Mouse (Mus musculus) forebrain, embryonic 10.5 days (tissue): Measurements from ENCODE around the gene Ak8. TPM values are rescaled to one million over a fixed set of nuclear protein-coding genes. Genes with fewer than 3 reads are reported as not detected.

Source experiments
- DNase-seq: peaks from one replicate; pipeline ENCODE4 v3.0.0-alpha.2; 2017; ENCODE audit warnings: low spot score; ENCODE audit errors: extremely low spot score
- H3K27ac ChIP-seq: fragments of 300-500 bp; sonication (generic); 2 replicates; pipeline ENCODE4 v1.5.1; 2016; ENCODE audit warnings: mild to moderate bottlenecking
- H3K27me3 ChIP-seq: fragments of 300-500 bp; sonication (generic); 2 replicates; pipeline ENCODE4 v1.6.1; 2016; ENCODE audit warnings: mild to moderate bottlenecking; ENCODE audit not compliant: poor library complexity, severe bottlenecking
- H3K36me3 ChIP-seq: fragments of 300-500 bp; sonication (generic); replicated peaks from 2 replicates; pipeline ENCODE4 v1.6.1; 2016; ENCODE audit warnings: mild to moderate bottlenecking, moderate library complexity
- H3K4me1 ChIP-seq: fragments of 300-500 bp; sonication (generic); 2 replicates; pipeline ENCODE4 v1.6.1; 2016
- H3K4me3 ChIP-seq: fragments of 300-500 bp; sonication (generic); 2 replicates; pipeline ENCODE4 v1.5.1; 2016; ENCODE audit warnings: mild to moderate bottlenecking, moderate library complexity
- H3K9me3 ChIP-seq: fragments of 300-500 bp; sonication (generic); 2 replicates; pipeline ENCODE4 v1.6.1; 2016; ENCODE audit warnings: mild to moderate bottlenecking, moderate library complexity
- WGBS: fragments of 180-500 bp; shearing (Covaris S2); methylation state at CpG from one replicate; pipeline ENCODE4 v1.1.7; 2016; 5-methylcytosine and 5-hydroxymethylcytosine counted together
- polyA plus RNA-seq: library from polyadenylated mRNA; unstranded; fragments of >200 nt; fragmentation: Nextera tagmentation; extraction: Ambion mirVana; gene quantifications from 2 replicates; pipeline ENCODE4 v1.2.1, GENCODE M21; 2016

Gene Ak8
- polyA plus RNA-seq, 1 experiment from 2014 or later, result 0.69 TPM

DNA sequence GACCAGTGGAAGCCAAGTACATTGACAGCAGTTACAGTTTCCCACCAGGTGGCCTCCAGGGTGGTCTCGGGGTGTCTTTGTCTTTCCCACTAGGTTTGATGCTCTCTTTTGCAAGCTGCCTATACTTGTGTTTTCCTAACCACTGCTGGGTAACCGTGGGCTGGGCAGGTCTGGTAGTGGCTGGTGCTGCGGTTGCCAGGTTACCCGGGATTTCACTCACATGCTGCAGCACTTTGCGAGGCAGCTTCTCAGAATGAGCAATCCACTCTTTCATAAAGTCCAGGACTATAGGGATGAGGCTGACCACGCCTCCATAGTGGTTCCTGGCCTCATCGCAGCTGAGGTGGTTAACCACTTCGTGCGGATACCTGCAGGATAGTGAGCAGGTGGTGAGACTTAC is 7.3 kb upstream of the Ak8 start:
- H3K4me1 ChIP-seq, result peaks cover 8% of the 10 kb centered on the region

DNA sequence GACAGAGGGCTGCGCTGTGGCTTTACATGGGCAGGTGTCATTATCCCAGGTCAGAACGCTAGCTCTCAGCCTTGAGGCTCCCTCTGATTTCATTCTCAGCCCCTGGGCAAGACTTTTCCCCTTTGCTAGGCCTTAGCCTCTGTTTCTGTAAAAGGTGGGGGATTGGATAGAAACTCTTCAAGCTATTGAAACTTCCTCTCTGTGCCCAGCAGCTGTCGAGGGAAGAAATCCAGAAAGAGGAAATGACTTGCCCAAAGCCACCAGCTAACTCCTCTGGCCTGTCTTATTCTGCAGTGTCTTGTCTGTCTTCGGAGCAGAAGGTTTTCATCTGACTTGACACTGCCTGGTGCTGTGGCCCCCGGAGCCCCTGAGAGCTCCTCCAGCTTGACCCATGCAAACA is 1.4 kb upstream of the Ak8 start:
- H3K36me3 ChIP-seq, result no peaks in the 10 kb centered on the region
- 57% methylated on average over 5 of the region's 5 CpGs for WGBS
- H3K27ac ChIP-seq, result peak overlapping the region; percentile 84; the same call in 1 of the 2 replicates
- peak overlapping the region; percentile 67 for H3K4me3 ChIP-seq
- H3K4me1 ChIP-seq, result peaks cover 44% of the 10 kb centered on the region
- H3K9me3 ChIP-seq, result no peaks in the 10 kb centered on the region
- DNase-seq, result no peak
- H3K27me3 ChIP-seq, result peaks cover 29% of the 10 kb centered on the region

More for the DNA sequence above, 7.3 kb upstream of the Ak8 start:
- DNase-seq, result no peak
- 81% methylated on average over 9 of the region's 9 CpGs for WGBS
- Histone ChIP-seq H3K27ac (no peak overlapping the region), H3K27me3 (peaks cover 11% of the 10 kb centered on the region; the same call in 1 of the 2 replicates), H3K36me3 (peaks cover 9% of the 10 kb centered on the region), H3K4me3 (no peak overlapping the region), H3K9me3 (no peaks in the 10 kb centered on the region)

DNA sequence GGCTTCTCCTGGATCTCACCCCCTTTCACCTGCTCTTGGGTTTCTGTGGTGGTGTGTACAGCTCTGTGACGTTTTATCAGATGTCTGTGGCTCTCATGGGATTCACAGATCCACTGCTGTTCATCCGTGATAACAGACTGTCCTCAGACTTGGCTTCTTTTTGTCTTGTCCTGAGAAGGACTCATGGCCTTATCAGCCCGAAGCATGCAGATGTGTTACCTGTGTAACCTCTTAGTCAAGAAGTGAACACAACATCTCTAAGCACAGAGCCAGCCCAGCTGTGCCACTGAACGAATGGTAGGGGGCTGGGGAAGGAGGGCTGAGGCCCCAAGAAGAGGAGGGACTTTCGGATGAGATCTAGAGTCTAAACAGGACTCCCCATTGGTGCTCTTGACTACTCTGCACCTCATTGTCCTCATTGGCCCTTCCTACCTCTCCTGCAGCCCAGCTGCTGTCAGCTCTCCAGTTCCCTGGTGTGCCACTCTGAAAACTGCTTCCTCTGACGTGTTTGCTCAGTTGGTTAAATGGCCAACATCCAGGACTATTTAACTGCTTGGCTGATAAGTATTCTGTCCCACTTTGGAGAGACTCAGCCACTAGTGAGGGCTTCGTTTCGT is 1.8 kb downstream of the Ak8 start:
- Histone ChIP-seq H3K36me3 (no peaks in the 10 kb centered on the region), H3K9me3 (no peaks in the 10 kb centered on the region), H3K4me3 (no peak overlapping the region), H3K27ac (peak overlapping the region; percentile 27; the same call in 1 of the 2 replicates), H3K4me1 (peaks cover 44% of the 10 kb centered on the region), H3K27me3 (peaks cover 17% of the 10 kb centered on the region)
- WGBS, result 74% methylated on average over 8 of the region's 8 CpGs
- no peak for DNase-seq

DNA sequence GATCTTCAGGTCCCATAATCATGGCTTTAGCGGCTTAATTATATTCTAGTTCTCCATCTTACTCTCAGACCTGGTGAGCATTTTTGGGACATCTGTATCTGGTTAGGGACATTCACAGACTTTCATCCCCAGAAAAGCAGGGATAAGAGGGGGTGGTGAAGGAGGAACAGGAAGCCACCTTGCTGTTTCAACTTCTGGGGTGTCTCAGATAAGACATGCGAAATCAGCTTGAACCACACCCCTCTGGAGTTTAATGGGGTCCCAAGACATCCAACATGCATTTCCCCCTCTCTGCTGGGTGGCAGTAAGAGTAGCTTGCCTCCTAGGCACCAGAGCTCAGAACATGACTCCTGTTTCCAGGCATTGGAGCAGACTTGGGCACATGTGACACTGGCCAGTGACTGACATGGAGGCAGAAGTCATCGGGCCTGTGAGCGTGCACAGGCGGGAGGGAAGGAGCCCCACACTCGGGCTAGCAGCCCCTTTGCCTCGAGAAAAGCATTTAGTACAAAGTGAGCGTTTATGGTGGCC is 6.2 kb downstream of the Ak8 start:
- Histone ChIP-seq H3K4me1 (peaks cover 18% of the 10 kb centered on the region), H3K9me3 (no peaks in the 10 kb centered on the region), H3K27ac (no peak overlapping the region), H3K4me3 (no peak overlapping the region), H3K27me3 (peaks cover 6% of the 10 kb centered on the region; the same call in 1 of the 2 replicates), H3K36me3 (no peaks in the 10 kb centered on the region)
- no peak for DNase-seq
- WGBS, result 81% methylated on average over 8 of the region's 8 CpGs

DNA sequence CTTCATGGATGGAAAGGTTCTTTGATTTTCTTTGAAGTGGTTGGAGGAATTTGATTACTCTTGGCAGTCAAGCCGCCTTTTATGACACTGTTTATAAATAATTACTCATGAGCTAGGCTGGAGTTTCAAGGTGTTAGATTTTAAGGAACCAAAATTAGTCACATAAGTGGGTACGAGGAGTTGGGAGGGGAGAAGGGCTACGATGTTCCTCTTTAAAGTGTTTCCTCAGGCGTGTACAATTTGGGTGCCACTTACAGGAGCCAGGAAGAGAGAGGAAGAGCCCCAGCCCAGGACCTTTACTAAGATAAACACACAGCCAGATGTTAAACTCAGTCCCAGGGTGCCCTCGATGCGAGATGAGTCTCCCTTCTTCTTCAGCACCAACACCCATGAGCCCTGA is 6.8 kb downstream of the Ak8 start:
- WGBS, result 80% methylated on average over 6 of the region's 6 CpGs

DNA sequence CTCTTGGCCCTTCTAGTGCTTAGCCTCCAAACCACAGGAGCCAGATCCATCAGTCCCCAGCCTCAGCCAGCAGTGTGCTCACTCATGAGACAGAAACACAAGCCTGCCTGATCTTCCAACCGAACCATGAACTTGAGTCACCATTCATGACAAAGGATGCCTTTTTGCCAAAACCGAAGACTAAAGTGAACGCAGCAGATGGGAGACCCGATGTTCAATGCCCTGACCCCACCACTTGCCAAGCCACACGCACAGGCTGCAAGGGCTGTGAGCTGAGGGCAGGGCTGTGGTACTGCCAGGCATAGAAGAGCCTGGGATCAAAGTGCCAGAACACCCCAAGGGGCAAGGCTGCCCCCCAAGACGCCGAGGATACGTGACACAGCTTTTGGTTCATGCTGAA is 13.1 kb downstream of the Ak8 start:
- Histone ChIP-seq H3K9me3 (no peaks in the 10 kb centered on the region), H3K4me3 (no peak overlapping the region), H3K36me3 (no peaks in the 10 kb centered on the region), H3K27ac (0 out of 2 replicates have a peak overlapping the region, but pooled peaks have one; percentile 31), H3K4me1 (peaks cover 15% of the 10 kb centered on the region), H3K27me3 (peaks cover 8% of the 10 kb centered on the region; the same call in 1 of the 2 replicates)
- DNase-seq, result no peak
- 88% methylated on average over 8 of the region's 8 CpGs for WGBS

More for the DNA sequence above, 6.8 kb downstream of the Ak8 start:
- H3K9me3 ChIP-seq, result no peaks in the 10 kb centered on the region
- H3K4me3 ChIP-seq, result no peak overlapping the region
- no peaks in the 10 kb centered on the region for H3K36me3 ChIP-seq
- no peak for DNase-seq
- H3K4me1 ChIP-seq, result peaks cover 18% of the 10 kb centered on the region
- peaks cover 6% of the 10 kb centered on the region; the same call in 1 of the 2 replicates for H3K27me3 ChIP-seq
- H3K27ac ChIP-seq, result no peak overlapping the region

DNA sequence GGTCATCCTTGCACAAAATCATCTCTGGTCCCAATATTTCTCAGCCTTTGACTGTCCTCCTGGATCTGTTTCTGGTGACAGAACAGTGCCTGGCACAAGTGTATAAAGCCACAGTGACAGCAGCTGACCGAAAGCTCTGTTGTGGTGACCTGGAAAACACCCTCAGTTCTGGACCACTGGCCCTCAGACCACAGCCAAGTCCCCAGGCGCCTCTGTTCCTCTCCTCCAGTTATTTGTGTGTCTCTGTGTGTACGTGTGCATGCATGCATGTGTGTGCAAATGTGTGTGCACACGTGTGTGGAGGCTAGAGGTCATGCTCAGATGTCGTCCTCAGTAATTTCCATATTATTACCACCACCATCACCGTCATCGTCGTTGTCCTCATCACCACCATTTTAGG is 22.5 kb downstream of the Ak8 start:
- H3K9me3 ChIP-seq, result no peaks in the 10 kb centered on the region
- 94% methylated on average over 8 of the region's 8 CpGs for WGBS
- no peak for DNase-seq
- no peaks in the 10 kb centered on the region for H3K36me3 ChIP-seq
- H3K4me3 ChIP-seq, result no peak overlapping the region
- H3K27me3 ChIP-seq, result peaks cover 19% of the 10 kb centered on the region
- H3K4me1 ChIP-seq, result peaks cover 21% of the 10 kb centered on the region
- no peak overlapping the region for H3K27ac ChIP-seq

DNA sequence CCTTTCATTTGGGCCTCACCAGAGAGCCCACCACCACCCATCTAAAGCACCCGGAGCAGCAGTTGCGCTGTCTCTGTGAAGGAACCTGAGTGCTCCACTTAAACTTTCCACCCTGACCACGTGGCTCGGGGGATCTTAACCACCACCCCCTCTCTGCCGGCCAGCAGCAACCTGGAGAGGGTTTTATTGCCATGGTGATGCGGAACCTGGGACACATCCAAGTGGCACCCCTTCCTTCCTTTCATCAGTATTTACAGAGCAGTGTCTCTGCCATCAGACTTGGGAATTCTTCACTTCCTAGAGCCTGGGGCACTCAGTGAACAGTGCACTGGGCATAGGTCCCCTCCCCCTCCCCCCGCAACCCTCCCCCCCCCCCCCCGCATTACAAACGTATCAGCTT is 23.9 kb downstream of the Ak8 start:
- H3K36me3 ChIP-seq, result no peaks in the 10 kb centered on the region

DNA sequence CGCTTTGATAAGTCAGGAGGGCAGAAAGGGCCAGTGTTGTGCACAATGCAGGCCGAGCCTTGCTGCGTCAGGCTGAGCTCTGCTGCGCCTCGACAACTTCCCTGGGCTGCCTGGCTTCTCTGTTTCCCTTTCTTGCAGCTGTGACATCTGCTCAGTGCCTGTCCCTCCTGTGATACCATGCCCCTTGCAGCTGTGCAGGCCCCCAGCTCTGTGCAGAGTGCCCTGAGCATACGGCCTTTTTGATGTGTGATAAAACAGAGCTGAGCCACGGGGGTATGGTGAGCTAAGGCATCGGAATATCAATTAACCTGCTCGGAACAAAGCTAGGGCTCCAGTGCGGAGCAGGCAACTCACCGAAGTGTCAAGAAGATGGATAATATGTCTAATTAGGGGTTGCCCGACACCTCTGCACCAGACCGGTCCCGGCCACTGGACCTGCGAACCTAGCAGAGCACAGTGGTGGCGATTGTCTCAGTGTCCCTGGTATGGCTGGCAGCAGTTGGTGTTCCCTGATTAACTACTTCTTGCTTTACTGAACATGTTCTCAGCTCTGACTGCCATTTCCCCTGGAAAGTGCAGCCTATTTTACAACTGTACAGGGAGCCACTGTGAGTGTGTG is 27.9 kb downstream of the Ak8 start:
- peak; percentile 26 for DNase-seq
- H3K27ac ChIP-seq, result peak overlapping the region; percentile 67

More for the DNA sequence above, 23.9 kb downstream of the Ak8 start:
- 71% methylated on average over 9 of the region's 9 CpGs for WGBS
- Histone ChIP-seq H3K4me3 (no peak overlapping the region), H3K27ac (no peak overlapping the region), H3K27me3 (peaks cover 32% of the 10 kb centered on the region), H3K4me1 (peaks cover 32% of the 10 kb centered on the region), H3K9me3 (no peaks in the 10 kb centered on the region)
- DNase-seq, result no peak

DNA sequence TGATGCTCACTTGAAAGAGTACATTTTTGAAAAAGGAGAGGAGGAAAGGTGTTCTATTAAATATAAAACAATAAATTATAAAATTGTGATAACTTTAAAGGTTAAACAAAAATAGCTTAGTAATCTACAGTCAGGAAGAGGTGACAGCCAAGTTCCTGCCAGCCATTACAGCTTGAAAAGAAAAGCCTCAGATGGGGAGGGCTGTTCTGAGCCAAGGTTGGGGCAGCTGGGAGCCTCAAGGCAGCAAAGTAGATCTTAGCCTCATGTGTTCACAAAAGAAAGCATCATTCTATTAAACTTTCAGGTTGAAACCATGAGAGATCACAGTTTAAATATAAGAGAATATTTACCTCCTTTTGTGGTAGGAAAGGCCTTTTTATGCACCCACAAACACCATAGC is 30.7 kb downstream of the Ak8 start:
- H3K9me3 ChIP-seq, result no peaks in the 10 kb centered on the region
- no peak for DNase-seq
- peaks cover 27% of the 10 kb centered on the region for H3K27me3 ChIP-seq
- no peaks in the 10 kb centered on the region for H3K36me3 ChIP-seq
- no peak overlapping the region for H3K27ac ChIP-seq
- H3K4me1 ChIP-seq, result peaks cover 25% of the 10 kb centered on the region
- no peak overlapping the region for H3K4me3 ChIP-seq

More for the DNA sequence above, 27.9 kb downstream of the Ak8 start:
- Histone ChIP-seq H3K9me3 (no peaks in the 10 kb centered on the region), H3K4me3 (no peak overlapping the region), H3K4me1 (peaks cover 22% of the 10 kb centered on the region), H3K27me3 (peaks cover 32% of the 10 kb centered on the region), H3K36me3 (no peaks in the 10 kb centered on the region)
- 25% methylated on average over 16 of the region's 16 CpGs for WGBS

DNA sequence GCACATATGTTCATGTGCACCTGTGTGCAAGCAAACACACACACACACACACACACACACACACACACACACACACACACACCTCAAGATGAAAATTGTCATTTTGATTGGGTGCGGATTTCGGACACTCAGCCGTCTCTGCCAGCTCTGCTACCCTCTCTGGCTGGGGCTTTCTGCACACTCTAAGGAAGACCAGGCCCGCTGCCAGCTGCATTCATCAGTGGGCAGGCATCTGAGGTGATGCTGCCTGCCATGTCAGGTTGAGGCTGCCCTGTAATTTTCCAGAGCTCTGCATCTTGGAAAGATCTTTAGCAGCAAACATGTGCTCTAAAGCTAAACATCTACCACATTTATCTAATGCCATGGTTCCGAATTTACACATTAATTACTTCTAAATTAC is 37.1 kb downstream of the Ak8 start:
- peaks cover 32% of the 10 kb centered on the region; the same call in 1 of the 2 replicates for H3K27me3 ChIP-seq

DNA sequence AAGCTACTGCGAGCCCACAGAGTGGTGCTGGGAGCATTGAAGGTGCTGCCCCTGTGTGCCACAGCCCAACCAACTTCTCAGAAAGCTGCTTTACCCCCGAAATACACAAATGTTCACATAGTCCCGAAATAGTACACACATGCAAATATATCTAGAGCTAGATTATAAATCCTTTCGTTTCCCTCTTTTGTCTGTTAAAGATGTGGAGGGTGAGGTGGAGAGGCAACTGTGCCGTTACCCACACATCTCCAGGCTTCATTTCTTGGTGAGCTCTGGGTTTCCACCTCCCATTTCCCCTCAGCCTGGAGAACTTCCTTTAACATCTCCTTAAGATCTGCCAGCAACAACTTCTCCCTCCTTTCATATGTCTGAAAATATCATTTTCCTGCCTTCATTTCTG is 40.2 kb downstream of the Ak8 start:
- WGBS, result 90% methylated on average over 5 of the region's 5 CpGs
- H3K27me3 ChIP-seq, result peaks cover 39% of the 10 kb centered on the region; the same call in 1 of the 2 replicates
- H3K27ac ChIP-seq, result no peak overlapping the region
- no peaks in the 10 kb centered on the region for H3K9me3 ChIP-seq
- no peak overlapping the region for H3K4me3 ChIP-seq
- no peak for DNase-seq
- no peaks in the 10 kb centered on the region for H3K36me3 ChIP-seq
- H3K4me1 ChIP-seq, result peaks cover 19% of the 10 kb centered on the region

More for the DNA sequence above, 37.1 kb downstream of the Ak8 start:
- H3K4me3 ChIP-seq, result no peak overlapping the region
- H3K9me3 ChIP-seq, result no peaks in the 10 kb centered on the region
- H3K4me1 ChIP-seq, result peaks cover 19% of the 10 kb centered on the region
- no peak for DNase-seq
- H3K27ac ChIP-seq, result no peak overlapping the region
- 92% methylated on average over 5 of the region's 5 CpGs for WGBS
- H3K36me3 ChIP-seq, result no peaks in the 10 kb centered on the region

DNA sequence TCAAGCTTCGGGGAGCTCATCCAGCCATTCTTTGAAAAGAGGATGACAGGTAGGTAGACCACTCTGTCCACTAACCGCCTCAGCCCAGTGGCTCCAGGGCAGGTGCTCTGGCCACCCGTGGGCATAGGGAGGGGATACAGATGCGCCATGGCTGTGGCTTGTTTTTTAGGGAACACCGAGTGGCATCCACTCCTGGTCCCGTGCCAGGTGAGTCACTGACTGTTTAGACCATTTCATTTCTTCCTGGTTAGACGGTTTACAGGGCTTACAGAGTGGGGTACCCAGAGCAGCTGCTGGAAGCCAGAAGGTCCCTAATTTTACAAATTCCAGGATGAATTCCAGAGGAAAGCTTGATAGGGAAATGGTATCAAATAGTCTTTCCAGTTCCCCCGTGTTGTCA is 42.7 kb downstream of the Ak8 start:
- Histone ChIP-seq H3K4me1 (peaks cover 14% of the 10 kb centered on the region), H3K36me3 (no peaks in the 10 kb centered on the region), H3K27me3 (peaks cover 51% of the 10 kb centered on the region), H3K9me3 (no peaks in the 10 kb centered on the region), H3K27ac (no peak overlapping the region), H3K4me3 (no peak overlapping the region)
- DNase-seq, result no peak
- 87% methylated on average over 8 of the region's 8 CpGs for WGBS
